Mouse (Mus musculus) myocyte (in vitro differentiated cells): Measurements from ENCODE around the gene 1700012A03Rik. TPM values are rescaled to one million over a fixed set of nuclear protein-coding genes. Genes with fewer than 3 reads are reported as not detected.

Experiments
- H3K27me3 ChIP-seq: one replicate; pipeline ENCODE4 v1.6.1; 2011; ENCODE audit not compliant: control insufficient read depth, insufficient read depth, insufficient read length
- H3K36me3 ChIP-seq: one replicate; pipeline ENCODE4 v1.6.1; 2011; ENCODE audit not compliant: control insufficient read depth, insufficient read depth
- H3K4me2 ChIP-seq: one replicate; pipeline ENCODE4 v1.6.1; 2011; ENCODE audit warnings: low read depth, control low read depth
- H3K4me3 ChIP-seq: one replicate; pipeline ENCODE4 v1.5.1; 2011; ENCODE audit warnings: mild to moderate bottlenecking, control low read depth, moderate library complexity
- H3K79me2 ChIP-seq: one replicate; pipeline ENCODE4 v1.6.1; 2011; ENCODE audit not compliant: control insufficient read depth, insufficient read depth
- H3ac ChIP-seq: one replicate; pipeline ENCODE4 v1.6.1; 2011; ENCODE audit not compliant: control insufficient read depth, insufficient read length
- CEBPB ChIP-seq: IDR thresholded peaks from 2 replicates; pipeline ENCODE4 v1.6.1; 2011; ENCODE audit warnings: mild to moderate bottlenecking, moderate library complexity; ENCODE audit not compliant: poor library complexity, insufficient read depth, severe bottlenecking
- E2F4 ChIP-seq: IDR thresholded peaks from one replicate; pipeline ENCODE4 v1.6.1; 2011; ENCODE audit warnings: mild to moderate bottlenecking, control low read depth, moderate library complexity; ENCODE audit not compliant: insufficient read depth
- MAX ChIP-seq: IDR thresholded peaks from one replicate; pipeline ENCODE4 v1.6.1; 2011; ENCODE audit warnings: low read depth, mild to moderate bottlenecking, control low read depth
- MYOD1 ChIP-seq, 3 experiments: IDR thresholded peaks; one replicate each; pipeline ENCODE4 v1.6.1; 2011; ENCODE audit warnings: control low read depth in 2 of 3, low read depth in 2 of 3, mild to moderate bottlenecking in 2 of 3, moderate library complexity in 1 of 3; ENCODE audit not compliant: insufficient read length in 2 of 3, control insufficient read depth in 1 of 3
- MYOG ChIP-seq, 3 experiments: IDR thresholded peaks; one replicate each; pipeline ENCODE4 v1.6.1; 2011; ENCODE audit warnings: control low read depth in 2 of 3, low read depth in 2 of 3, mild to moderate bottlenecking in 2 of 3; ENCODE audit not compliant: insufficient read length in 2 of 3, control insufficient read depth in 1 of 3, insufficient read depth in 1 of 3
- POLR2A ChIP-seq: IDR thresholded peaks from one replicate; pipeline ENCODE4 v1.6.1; 2011; ENCODE audit warnings: low read depth, mild to moderate bottlenecking, control low read depth, moderate library complexity; ENCODE audit not compliant: insufficient read length
- POLR2AphosphoS2 ChIP-seq: IDR thresholded peaks from one replicate; pipeline ENCODE4 v1.6.1; 2011; ENCODE audit warnings: low read depth, control low read depth; ENCODE audit not compliant: insufficient read length
- REST ChIP-seq: IDR thresholded peaks from one replicate; pipeline ENCODE4 v1.6.1; 2011; ENCODE audit warnings: mild to moderate bottlenecking, control low read depth, moderate library complexity; ENCODE audit not compliant: insufficient read depth, insufficient read length
- SRF ChIP-seq: IDR thresholded peaks from one replicate; pipeline ENCODE4 v1.6.1; 2011; ENCODE audit warnings: low read depth; ENCODE audit not compliant: control insufficient read depth, insufficient read length
- TCF12 ChIP-seq: IDR thresholded peaks from one replicate; pipeline ENCODE4 v1.6.1; 2011; ENCODE audit warnings: mild to moderate bottlenecking, control low read depth; ENCODE audit not compliant: poor library complexity, insufficient read depth, severe bottlenecking
- TCF3 ChIP-seq: IDR thresholded peaks from one replicate; pipeline ENCODE4 v1.6.1; 2011; ENCODE audit warnings: low read depth, control low read depth; ENCODE audit not compliant: insufficient read length
- USF1 ChIP-seq: IDR thresholded peaks from one replicate; pipeline ENCODE4 v1.6.1; 2011; ENCODE audit warnings: low read depth, mild to moderate bottlenecking, control low read depth, moderate library complexity
- polyA plus RNA-seq: library from polyadenylated mRNA; unstranded; fragments of >200 nt; fragmentation: generic; extraction: Trizol; gene quantifications from one replicate; pipeline ENCODE4 v1.2.1, GENCODE M21; 2012; ENCODE audit warnings: missing spikeins

Gene 1700012A03Rik
- polyA plus RNA-seq = not detected

- no peak within 1 kb of the TSS for H3K4me2 ChIP-seq
- H3K79me2 ChIP-seq = no peaks in the 10 kb centered on the region
- no peaks in the 10 kb centered on the region for H3K36me3 ChIP-seq
- no peak within 1 kb of the TSS for H3ac ChIP-seq
- no peaks in the 10 kb centered on the region for H3K27me3 ChIP-seq
- H3K4me3 ChIP-seq = no peak within 1 kb of the TSS
- TF ChIP-seq SRF (no peak), MAX (no peak), TCF12 (no peak), CEBPB (no peak), POLR2A (no peak), MYOG (IDR thresholded peaks at IDR 0.05; ENCODE audit: control insufficient read depth in 1 of 3, insufficient read depth in 1 of 3, insufficient read length in 2 of 3, low read depth in 2 of 3) (no peak), REST (no peak), MYOD1 (IDR thresholded peaks at IDR 0.05; ENCODE audit: control insufficient read depth in 1 of 3, insufficient read length in 2 of 3, low read depth in 2 of 3) (no peak), USF1 (no peak), POLR2AphosphoS2 (no peak), TCF3 (no peak), E2F4 (no peak)
These were observed at the start of gene 1700012A03Rik for GRCm38 (mm10) chr6:32049951-32050345. Gene 1700012A03Rik, plus strand, starts transcription at chr6:32050246.

DNA sequence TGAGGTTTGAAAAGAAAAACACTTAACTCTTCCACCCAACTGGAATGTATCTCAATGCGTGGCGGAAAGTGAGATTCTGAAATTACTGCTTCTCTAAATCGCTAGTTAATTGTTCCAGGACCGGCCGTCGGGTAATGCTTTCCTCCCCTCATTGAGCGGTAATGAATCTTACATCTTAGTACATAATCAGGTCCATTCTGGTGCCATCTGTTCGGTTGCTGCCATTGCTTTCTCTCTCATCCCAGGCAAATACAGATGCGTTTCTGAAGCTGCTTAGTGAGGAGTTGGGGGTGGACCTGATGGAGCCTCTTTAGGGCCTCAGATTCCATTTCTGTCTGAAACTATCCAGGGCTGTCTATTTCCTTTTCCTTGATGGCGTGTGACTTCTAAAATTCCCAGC lies 45.8 kb upstream of the 1700012A03Rik start:
- no peak for TF ChIP-seq MYOG (IDR thresholded peaks at IDR 0.05; ENCODE audit: control insufficient read depth in 1 of 3, insufficient read depth in 1 of 3, insufficient read length in 2 of 3, low read depth in 2 of 3)
- TF ChIP-seq REST = no peak
- TF ChIP-seq MYOD1 (IDR thresholded peaks at IDR 0.05; ENCODE audit: control insufficient read depth in 1 of 3, insufficient read length in 2 of 3, low read depth in 2 of 3) = no peak
- no peak for TF ChIP-seq TCF3
- no peak for TF ChIP-seq TCF12
- no peak for TF ChIP-seq MAX
- no peak for TF ChIP-seq POLR2A
- no peak overlapping the region for H3ac ChIP-seq
- no peaks in the 10 kb centered on the region for H3K79me2 ChIP-seq
- no peaks in the 10 kb centered on the region for H3K27me3 ChIP-seq
- no peak overlapping the region for H3K4me3 ChIP-seq
- H3K36me3 ChIP-seq = no peaks in the 10 kb centered on the region
- no peak overlapping the region for H3K4me2 ChIP-seq

GRCm38 (mm10) chr6:32005914-32006313 lies 44.1 kb upstream of the 1700012A03Rik start:
- Histone ChIP-seq H3ac (no peak overlapping the region), H3K36me3 (no peaks in the 10 kb centered on the region), H3K27me3 (no peaks in the 10 kb centered on the region), H3K4me3 (no peak overlapping the region), H3K79me2 (no peaks in the 10 kb centered on the region), H3K4me2 (no peak overlapping the region)
- TF ChIP-seq MYOG (IDR thresholded peaks at IDR 0.05; ENCODE audit: control insufficient read depth in 1 of 3, insufficient read depth in 1 of 3, insufficient read length in 2 of 3, low read depth in 2 of 3) (no peak), POLR2A (no peak), POLR2AphosphoS2 (no peak), SRF (no peak), USF1 (no peak), CEBPB (no peak), TCF12 (no peak), MAX (no peak), E2F4 (no peak), TCF3 (no peak), REST (no peak), MYOD1 (IDR thresholded peaks at IDR 0.05; ENCODE audit: control insufficient read depth in 1 of 3, insufficient read length in 2 of 3, low read depth in 2 of 3) (no peak)

GRCm38 (mm10) chr6:32006382-32006781 lies 43.7 kb upstream of the 1700012A03Rik start:
- H3K36me3 ChIP-seq = no peaks in the 10 kb centered on the region
- no peak overlapping the region for H3K4me3 ChIP-seq
- no peak overlapping the region for H3ac ChIP-seq
- H3K27me3 ChIP-seq = no peaks in the 10 kb centered on the region
- TF ChIP-seq USF1 = no peak
- TF ChIP-seq TCF12 = no peak
- TF ChIP-seq MYOG (IDR thresholded peaks at IDR 0.05; ENCODE audit: control insufficient read depth in 1 of 3, insufficient read depth in 1 of 3, insufficient read length in 2 of 3, low read depth in 2 of 3) = no peak
- no peak for TF ChIP-seq POLR2AphosphoS2
- TF ChIP-seq E2F4 = no peak
- TF ChIP-seq TCF3 = no peak
- no peak for TF ChIP-seq REST
- no peak for TF ChIP-seq MAX
- no peak for TF ChIP-seq MYOD1 (IDR thresholded peaks at IDR 0.05; ENCODE audit: control insufficient read depth in 1 of 3, insufficient read length in 2 of 3, low read depth in 2 of 3)
- no peak for TF ChIP-seq POLR2A
- no peak for TF ChIP-seq CEBPB
- TF ChIP-seq SRF = no peak
- H3K4me2 ChIP-seq = no peak overlapping the region
- no peaks in the 10 kb centered on the region for H3K79me2 ChIP-seq

- Histone ChIP-seq H3K27me3 (no peaks in the 10 kb centered on the region), H3K79me2 (no peaks in the 10 kb centered on the region), H3K36me3 (no peaks in the 10 kb centered on the region), H3K4me3 (no peak overlapping the region), H3K4me2 (no peak overlapping the region), H3ac (no peak overlapping the region)
- TF ChIP-seq SRF (no peak), REST (no peak), CEBPB (no peak), MYOD1 (IDR thresholded peaks at IDR 0.05; ENCODE audit: control insufficient read depth in 1 of 3, insufficient read length in 2 of 3, low read depth in 2 of 3) (no peak), POLR2AphosphoS2 (no peak), E2F4 (no peak), USF1 (no peak), MAX (no peak), POLR2A (no peak)
These were observed 42.7 kb upstream of the 1700012A03Rik start for GRCm38 (mm10) chr6:32007336-32007735.
